Mouse (Mus musculus): ENCODE data around the gene Ccl2.

The Ccl2 gene

DNA sequence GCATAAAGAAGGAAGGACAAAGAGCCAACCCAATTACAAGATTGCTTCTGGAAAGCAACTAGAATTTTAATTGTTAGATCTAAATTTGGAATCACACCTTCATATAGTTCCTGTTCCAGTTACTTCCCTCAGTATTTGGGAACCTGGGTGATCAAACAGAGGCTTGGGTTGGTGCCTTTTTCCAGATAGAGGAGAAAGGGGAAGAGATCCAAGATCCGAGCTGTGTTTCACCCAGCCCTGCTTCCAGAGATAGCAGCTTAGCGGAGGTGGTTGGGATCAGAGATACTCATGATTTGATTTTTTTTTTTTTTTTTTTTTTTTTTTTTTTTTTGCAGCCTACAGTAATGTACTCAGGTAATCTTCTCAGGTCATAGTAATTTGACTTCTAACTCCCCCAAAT lies 486 bp downstream of the Ccl2 start:
- no peak for DNase-seq (ENCODE audit: low spot score in 2 of 2)

DNA sequence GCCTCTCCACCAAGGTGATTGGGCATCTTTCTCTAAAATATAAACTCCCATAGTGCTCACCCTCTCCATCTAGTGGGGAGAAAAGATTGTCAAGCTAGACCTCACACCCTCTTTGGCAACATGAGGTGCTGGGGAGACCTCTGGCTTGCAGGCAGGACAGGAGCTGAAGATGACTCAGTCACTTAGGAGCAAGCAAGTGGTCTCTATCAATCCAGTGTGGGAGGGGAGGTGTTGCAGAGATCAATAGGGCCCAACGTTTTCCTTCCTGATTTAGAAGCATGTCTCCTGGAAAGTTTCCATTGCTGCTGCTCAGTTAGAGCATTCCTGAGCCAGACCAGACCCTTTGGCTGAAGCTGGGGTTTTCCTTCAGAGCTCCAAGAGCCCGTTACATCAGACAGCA lies 3.2 kb downstream of the Ccl2 start, which contains the start of gene Gm17268:
TSS of gene Gm17268 (minus strand) at position 28 of the 400 bp plus-strand sequence.
- DNase-seq (ENCODE audit: low spot score in 2 of 2): no peak

DNA sequence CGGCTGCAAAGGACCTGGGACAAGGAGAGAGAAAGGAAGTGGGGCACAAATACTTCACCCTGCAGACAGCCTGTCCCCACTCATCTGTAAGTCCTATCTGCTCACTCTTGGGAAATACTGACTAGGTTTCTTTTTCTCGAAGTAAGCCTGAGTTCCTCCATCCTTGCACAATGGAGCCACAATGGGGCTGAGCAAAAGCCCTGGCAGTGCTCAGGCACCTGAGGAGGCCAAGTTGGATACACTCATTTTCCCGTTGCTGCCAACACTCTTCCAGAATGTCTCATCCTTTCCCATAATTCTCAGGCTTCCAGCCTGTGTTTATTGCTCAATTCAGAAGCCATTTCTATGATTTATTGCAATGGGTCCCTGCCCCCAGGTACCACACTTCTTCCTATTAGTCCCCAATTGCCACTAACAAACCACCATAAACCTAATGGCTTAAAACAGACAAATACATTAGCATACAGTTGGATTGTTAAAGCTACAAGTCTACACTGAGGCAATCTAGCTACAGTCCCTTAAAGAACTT lies 3.8 kb downstream of the Ccl2 start:
- no peak for DNase-seq (ENCODE audit: low spot score in 2 of 2)

DNA sequence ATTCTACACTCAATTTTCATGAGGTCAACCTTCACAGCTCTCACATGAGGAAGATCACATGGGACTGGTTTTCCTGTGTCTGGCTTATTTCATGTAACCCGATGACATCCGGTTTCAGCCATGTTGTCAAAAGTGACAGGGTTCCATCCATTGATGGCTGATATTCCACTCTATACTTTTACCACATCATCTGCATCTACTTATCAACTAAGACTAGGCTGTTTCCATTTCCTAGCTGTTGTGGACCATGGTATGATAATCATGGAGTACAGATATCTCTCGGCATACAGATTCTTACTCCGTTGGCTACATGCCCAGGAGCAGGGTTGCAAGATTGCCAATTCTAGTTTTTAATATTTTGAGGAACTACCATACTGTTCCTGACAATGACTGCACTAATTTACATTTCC lies 6.3 kb downstream of the Ccl2 start:
- DNase-seq (ENCODE audit: low spot score in 2 of 2): no peak

DNA sequence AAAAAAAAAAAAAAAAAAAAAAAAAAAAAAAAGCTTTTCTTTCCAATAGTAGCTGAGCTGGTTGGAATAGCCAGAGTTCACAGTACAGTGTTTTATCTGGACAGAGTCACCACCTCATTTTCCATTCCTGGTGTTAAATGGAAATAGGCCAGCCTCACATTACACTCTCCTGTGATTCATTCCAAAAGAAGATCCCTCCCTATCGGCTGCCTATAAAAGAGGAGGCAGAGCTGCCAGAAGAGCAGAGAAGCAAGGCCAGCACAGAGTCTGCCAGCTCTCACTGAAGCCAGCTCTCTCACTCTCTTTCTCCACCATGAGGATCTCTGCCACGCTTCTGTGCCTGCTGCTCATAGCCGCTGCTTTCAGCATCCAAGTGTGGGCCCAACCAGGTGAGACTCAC lies 10.1 kb downstream of the Ccl2 start, which contains the start of gene Ccl7:
TSS of gene Ccl7 (plus strand) at position 242 of the 400 bp plus-strand sequence.
- peak in 1 of 2 experiments; percentile 28 for DNase-seq (ENCODE audit: low spot score in 2 of 2)

DNA sequence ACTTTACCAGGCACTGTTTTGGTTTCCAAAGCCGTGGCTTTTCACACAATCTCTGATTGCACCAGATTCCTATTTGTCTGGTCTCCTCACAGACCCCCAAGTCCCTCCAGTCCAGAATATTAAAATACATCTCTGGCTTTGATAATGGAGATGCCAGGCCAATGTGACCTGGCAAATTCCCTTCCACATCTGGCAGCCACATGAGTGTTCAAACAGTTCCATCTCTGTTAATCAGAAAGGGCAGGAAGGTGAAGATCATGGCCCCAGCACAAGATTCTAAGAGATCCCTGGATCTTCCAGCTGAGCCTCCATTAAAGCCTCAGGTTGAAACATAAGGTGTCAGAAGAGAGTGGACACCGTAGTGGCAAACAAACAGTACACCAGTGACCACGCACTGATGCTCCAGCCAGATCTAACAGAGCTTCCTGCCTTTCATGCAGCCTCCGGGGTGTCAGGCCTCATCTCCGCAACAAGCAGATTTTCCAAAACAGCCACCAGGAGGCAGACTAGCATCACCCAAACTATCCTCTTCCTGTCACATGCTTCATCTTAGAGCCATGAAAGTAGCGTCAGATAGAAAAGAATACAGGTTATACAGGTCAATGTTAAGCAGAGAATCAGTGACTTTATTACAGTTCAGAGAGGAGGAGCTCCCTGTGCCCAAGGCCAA lies 12.5 kb downstream of the Ccl2 start:
- peak; percentile 24 to 63 for DNase-seq (ENCODE audit: low spot score in 2 of 2)

DNA sequence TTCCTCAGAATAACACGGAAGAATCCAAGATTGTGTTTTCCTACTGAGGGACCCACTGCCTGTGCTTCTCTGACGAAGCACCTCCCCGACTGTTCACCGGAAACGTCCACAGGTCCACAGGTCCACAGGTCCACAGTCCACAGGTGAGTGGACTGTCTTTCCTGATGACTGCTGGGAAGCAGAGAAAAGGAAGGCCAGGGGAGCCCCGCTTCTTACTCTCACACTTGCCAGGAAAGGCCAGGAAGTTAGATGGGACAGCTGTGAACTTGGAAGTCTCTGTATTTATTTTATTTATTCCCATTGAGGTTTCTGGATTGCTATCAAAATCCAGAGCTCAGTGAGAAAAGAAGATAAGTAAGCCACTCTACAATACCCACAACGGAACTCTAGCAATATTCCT lies 18.5 kb downstream of the Ccl2 start:
- no peak for DNase-seq (ENCODE audit: low spot score in 2 of 2)

DNA sequence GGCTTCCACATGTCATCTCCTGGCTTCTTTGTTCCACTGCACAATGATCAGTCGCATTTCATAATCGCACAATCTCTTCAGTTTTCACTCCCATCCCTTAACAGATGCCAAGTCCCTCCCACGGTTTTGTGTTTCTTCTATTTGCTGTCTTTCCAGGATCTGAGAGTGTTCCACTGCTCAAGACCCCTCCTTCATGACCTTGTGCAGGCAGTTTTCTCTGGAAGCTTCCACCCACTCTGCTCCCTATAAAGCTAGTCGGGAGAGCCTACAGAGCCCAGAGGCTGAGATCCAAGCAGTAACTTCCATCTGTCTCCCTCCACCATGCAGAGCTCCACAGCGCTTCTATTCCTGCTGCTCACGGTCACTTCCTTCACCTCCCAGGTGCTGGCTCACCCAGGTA lies 22.3 kb downstream of the Ccl2 start, which contains the start of gene Ccl11:
TSS of gene Ccl11 (plus strand) at position 178 of the 400 bp plus-strand sequence.
- no peak for DNase-seq (ENCODE audit: low spot score in 2 of 2)

DNA sequence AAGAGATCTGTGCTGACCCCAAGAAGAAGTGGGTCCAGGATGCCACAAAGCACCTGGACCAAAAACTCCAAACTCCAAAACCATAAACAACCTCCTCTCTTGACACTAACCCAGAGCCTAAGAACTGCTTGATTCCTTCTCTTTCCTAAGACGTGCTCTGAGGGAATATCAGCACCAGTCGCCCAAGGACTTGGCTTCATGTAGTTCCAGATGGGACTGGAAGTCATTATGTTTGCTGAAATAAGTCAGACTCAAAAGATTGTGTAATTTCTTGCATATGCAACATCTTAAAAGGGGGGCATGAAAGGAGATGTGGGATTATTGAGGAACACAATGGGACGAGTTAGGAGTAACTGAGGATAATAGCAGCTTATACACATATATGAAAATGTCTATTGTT lies 26.9 kb downstream of the Ccl2 start:
- DNase-seq (ENCODE audit: low spot score in 2 of 2): no peak

DNA sequence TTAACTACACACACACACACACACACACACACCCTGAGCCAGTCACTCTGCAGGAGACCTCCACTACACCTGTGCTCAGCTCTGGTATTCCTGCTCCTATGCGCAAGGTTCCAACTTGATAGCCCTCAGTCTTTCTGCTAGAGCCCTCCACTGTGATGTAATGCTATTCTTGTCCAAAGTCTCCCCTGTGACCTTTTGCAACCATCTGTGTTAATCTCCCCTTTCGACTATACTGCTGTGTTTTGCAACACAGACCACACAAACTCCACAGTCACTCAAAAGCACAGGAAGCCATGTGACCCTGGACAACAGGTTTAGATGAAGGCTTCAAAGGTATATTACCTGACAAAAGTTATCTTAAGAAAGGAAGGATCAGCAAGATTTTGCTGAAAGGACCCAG lies 28.1 kb downstream of the Ccl2 start:
- no peak for DNase-seq (ENCODE audit: low spot score in 2 of 2)

DNA sequence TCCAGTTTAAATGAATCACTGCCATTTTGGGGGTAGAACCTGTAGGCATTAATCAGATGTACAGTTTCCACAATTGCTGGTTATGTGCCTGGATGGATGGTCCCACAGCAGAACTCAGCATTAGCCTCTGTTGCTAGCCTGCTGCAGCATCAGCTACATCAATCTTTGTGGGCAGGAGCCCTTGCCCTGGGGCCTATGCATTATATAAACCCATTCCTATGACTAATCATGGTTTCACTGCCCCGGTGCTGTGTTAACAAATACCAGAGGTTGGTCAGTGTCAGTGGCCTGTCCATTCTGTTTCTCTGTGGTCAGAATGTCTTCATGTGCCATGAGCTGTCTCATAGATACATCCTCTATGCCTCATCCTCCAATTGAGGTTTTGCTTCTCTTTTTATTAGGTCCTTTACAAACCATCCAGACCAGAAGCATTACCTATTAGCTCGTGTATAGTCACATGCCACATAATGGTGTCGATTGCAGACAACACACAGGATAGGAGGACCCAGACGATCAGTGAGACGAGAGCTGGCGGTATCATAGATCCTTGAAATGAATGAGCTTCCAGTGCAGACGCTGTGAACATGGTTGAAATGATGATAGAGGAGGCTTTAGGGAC lies 31.7 kb downstream of the Ccl2 start:
- DNase-seq (ENCODE audit: low spot score in 2 of 2): no peak

DNA sequence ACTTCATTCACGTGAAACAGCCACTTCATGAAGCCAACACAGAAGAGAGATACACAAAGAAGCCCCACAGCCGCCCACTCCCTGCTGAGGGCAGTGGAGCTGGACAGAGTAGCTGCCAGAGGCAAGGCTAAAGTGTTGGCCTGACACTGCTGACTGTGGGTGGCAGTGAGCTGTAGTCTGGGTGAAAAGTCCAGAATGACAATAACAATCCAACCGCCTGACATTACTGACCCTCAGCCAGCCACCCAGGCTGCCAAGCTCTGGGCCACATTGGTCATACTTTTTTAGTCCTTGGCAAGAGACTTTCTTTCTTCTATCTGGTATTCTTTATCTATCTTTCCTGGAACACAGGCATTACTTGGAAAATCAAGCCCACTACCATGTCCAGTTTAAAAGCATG lies 35.7 kb downstream of the Ccl2 start:
- DNase-seq (ENCODE audit: low spot score in 2 of 2): no peak

DNA sequence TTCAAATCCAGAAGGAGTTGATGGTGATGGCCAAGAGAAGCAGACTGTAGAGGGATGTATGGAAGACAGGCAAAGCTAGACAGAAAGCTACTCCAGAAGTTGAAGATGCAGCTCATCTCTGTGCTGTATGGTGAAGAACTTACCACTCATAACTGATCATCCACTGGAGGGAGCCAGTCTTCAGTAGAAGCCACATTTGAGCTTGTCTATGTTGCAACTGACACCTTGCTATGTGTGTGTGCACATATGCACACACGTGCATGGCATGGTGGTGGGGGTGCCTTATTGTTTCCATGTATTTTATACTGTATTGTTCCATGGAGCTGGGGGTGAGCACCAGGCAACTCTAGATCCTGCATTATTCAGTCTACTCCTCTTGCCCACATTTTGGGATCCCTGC lies 37.0 kb downstream of the Ccl2 start:
- DNase-seq (ENCODE audit: low spot score in 2 of 2): no peak

DNA sequence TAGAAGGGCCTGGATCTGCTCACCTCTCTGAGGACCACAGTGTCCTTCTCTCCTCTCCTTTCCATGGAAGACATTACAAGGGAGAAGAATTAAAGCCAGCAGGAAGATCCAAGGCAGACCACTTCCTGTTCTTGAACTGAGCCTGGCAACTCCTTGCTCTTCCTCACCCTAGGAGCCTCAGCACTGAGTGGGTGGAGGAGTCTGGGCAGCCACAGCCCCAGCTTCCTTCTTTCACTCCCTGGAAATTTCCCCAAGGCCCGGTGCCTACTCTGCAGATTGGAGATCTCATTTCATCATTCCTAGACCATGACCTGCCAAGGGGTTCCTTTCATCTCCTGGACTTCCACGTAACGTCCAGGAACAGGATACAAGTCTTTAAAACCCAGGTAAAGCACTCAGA lies 37.6 kb downstream of the Ccl2 start:
- DNase-seq (ENCODE audit: low spot score in 2 of 2): no peak

DNA sequence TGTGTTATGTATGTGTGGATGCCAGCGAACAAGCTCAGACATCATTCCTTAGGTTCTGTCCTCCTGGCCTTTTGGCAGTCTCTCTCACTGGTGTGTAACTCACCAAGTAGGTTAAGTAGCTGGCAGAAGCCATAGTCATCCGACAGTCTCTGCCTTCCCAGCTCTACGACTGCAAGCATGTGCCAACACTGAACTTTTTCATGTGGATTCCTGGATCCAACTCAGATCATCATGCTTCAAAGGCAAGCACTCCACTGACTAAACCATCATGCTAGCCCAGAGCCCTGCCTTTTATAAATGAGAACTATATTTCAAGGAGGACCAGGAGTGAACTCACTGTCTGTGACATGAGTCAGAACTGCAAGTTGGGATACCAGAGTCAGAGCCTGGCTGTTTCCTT lies 38.3 kb downstream of the Ccl2 start:
- no peak for DNase-seq (ENCODE audit: low spot score in 2 of 2)

DNA sequence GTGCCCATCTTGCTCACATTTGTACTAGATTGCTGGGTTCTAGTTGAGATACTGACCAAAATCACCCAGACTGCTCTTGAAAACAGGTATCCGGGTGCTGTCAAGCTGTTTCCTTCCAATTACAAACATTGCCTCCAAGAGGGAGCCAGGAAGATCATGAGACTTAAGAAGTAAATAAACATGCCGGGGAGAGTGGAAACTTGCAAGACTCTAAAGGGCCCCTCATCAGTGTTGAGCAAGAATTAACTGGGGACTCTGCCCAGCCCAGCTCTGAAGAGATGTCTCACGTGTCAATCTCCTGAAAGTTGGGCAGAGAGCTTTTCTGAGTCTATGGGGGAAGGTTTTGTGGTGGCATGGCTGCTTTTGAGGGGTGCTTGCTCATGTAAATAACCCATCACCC lies 41.7 kb downstream of the Ccl2 start:
- no peak for DNase-seq (ENCODE audit: low spot score in 2 of 2)

DNA sequence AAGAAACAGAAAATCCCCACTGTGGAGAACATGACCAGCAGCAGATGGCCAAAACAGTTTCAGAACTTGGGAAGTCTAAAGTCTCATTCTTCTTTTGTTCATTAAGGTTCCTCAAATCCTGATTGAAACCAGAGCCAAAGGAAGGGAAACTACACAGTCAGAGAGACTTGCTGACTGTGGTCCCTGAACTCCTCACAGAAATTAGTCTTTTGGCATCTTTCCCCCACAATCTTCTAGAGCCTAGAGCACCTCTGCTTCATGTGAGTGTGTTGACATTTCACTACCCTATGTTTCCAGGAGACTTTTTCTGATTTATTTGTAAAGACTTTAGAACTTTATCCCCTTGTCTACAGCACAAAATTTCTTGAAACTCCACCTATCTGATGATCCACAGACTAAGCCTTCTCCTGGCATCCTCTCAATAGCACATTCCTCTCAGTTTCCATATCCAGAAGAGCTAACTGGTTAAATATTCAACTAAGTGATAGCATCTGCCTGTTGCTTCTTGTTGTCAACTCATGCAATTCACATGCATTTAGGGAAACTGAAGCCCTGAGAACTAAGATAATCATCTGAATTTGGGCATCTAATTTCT lies 42.9 kb downstream of the Ccl2 start:
- no peak for DNase-seq (ENCODE audit: low spot score in 2 of 2)

DNA sequence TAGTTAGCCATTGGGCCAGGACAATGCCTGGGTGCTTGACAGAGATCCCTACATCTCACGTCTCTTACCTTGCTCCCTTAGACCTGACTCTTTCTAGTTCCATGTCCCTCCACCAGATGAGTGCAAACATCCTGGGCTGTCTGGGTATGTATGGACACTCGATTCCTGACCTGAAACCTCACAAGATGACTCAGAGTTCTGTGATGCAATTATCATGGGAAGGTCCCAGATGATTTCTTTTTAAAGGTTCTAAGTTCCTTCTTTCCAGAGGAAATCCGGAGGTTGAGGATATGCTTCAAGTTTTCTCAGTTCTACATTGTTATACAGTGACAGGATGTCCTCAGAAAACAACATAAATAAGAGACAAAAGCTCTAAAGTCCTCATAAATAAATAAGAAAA lies 45.5 kb downstream of the Ccl2 start:
- no peak for DNase-seq (ENCODE audit: low spot score in 2 of 2)

DNA sequence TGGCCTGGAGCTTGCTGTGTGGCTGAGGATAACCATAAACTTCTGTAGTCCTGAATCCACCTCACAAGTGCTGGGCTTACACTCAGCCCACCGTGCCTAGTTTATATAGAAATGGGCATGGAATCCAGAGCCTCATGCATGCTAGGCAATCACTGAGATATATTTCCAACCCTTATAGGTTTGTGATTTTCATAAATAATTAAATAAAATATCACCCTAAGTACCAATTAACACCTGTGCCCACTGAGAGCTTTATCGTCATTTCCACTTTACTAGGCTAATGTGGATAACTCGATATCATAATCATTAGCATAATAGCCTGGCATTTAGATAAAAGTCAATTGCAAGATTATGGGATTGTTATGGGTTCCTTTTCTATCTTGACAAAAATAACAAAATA lies 49.0 kb downstream of the Ccl2 start:
- DNase-seq (ENCODE audit: low spot score in 2 of 2): no peak
